Mouse (Mus musculus) adrenal gland, postnatal 14 days (tissue): ENCODE results near the gene Slc30a5. TPM values are rescaled to one million over a fixed set of nuclear protein-coding genes. Genes with fewer than 3 reads are reported as not detected.

Experiments used
- DNase-seq: peaks from one replicate; pipeline ENCODE4 v3.0.0; 2021; ENCODE audit warnings: mixed read lengths
- total RNA-seq: library from RNA; stranded (reverse); gene quantifications from 2 replicates; pipeline ENCODE4 v1.2.3, GENCODE M21; 2021

Slc30a5 gene
- total RNA-seq, 1 experiment from 2014 or later = 45.4 TPM

GRCm38 (mm10) chr13:100754186-100754585, 79.0 kb downstream of the Slc30a5 start:
- no peak for DNase-seq

GRCm38 (mm10) chr13:100753011-100753410, 80.2 kb downstream of the Slc30a5 start:
- DNase-seq = no peak

Other genes with a start within 250 kb of the Slc30a5 start
- 0.89 and 1.0 TPM in 2 replicates for gene Marveld2, start 216.5 kb downstream of the Slc30a5 start, total RNA-seq
- gene Ak6, start 182.4 kb downstream of the Slc30a5 start, total RNA-seq = 73.1 and 80.9 TPM in 2 replicates
- 20.8 and 22.0 TPM in 2 replicates for gene Rad17, start 182.4 kb downstream of the Slc30a5 start, total RNA-seq
- gene Taf9, start 181.8 kb downstream of the Slc30a5 start, total RNA-seq = 7.8 and 14.5 TPM in 2 replicates
- gene Ccdc125, start 163.7 kb downstream of the Slc30a5 start, total RNA-seq = 2.1 and 3.0 TPM in 2 replicates
- 40.9 and 42.0 TPM in 2 replicates for gene Cdk7, start 102.5 kb downstream of the Slc30a5 start, total RNA-seq
- 265 and 269 TPM in 2 replicates for gene Mrps36, start 88.8 kb downstream of the Slc30a5 start, total RNA-seq
- gene Cenph, start 57.5 kb downstream of the Slc30a5 start, total RNA-seq = 3.0 and 3.6 TPM in 2 replicates
- 18.7 and 22.8 TPM in 2 replicates for gene Ccnb1, start 46.9 kb downstream of the Slc30a5 start, total RNA-seq